Mouse (Mus musculus) granulocyte monocyte progenitor cell, adult 5-6 weeks (primary cell): Measurements from ENCODE around the gene Itln1. TPM values are rescaled to one million over a fixed set of nuclear protein-coding genes. Genes with fewer than 3 reads are reported as not detected.

Experiments
- ATAC-seq: replicated peaks from 2 replicates; pipeline ENCODE4 v1.8.0; 2016; ENCODE audit warnings: mild to moderate bottlenecking, moderate TSS enrichment, inconsistent platforms; ENCODE audit not compliant: poor library complexity, severe bottlenecking
- total RNA-seq, 2 experiments: library from RNA; stranded (forward) in 1 of 2; stranded (reverse) in 1 of 2; fragments of 200-712, 200-1000 nt in 1 of 2; fragments of >200 nt in 1 of 2; fragmentation: Nextera tagmentation in 1 of 2; gene quantifications; 2 replicates each; pipeline ENCODE4 v1.2.3; 2014 to 2017

Gene Itln1
- total RNA-seq (2014; fragmentation: Nextera tagmentation) (not detected in 2 replicates), total RNA-seq (2017) (not detected in 2 replicates)

DNA sequence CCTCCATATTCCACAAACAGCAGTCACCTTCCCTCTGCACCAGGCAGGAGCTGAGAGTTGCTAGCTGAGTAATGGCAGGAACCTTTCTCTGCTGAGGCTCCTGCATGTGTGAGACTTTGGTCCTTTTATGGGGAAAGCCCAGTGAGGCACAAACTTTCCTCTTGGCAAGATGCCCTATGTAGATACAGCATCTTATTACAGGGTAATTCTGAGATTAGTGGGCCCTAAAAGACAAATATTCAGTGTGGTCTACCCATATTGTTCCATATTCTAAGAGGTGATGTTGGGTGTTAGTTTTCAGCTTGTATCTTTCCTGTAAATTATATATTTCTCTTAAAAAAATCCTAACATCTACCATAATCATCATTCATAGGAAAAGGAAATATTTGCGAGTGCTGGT lies at the start of gene Itln1:
Gene Itln1 (minus strand): TSS at position 101 of the 400 bp plus-strand sequence.
- ATAC-seq, result no peak

DNA sequence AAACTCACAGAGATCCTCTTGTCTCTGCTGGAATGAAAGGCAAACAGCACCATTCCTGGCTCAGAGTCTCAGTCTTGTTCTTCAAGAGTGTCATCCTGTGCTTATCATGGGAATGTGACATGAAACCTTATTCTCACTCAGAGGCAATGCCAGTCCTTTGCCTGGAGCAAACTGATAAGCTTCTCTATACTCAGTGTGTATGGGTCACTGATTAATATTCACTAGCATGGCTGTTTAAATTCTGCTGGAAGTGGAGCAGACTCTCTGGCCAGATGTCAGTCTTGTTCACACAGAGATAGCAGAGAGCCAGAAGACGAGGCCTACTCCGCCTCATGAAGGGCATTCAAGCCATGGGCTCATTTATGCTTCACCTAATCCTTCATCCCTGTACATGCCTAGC lies 49.5 kb upstream of the Itln1 start:
- no peak for ATAC-seq

DNA sequence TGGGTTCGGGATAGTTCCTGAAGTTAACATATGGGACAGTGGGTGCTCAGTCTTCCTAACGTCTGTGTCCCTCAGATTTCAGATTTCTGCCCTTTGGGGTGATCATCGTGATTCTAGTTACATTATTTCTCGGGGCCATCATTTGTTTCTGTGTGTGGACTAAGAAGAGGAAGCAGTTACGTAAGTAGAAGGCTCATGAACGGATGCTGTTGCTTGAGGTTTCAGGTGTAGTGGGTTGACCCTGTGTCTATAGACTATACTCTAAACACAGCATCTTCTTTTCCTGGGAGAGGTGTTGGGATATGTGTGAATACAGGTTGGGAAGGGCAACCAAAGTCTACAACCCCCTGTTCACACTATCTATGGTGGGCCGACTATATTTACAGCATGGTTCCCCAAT lies 42.1 kb upstream of the Itln1 start:
- ATAC-seq, result peak; percentile 68

DNA sequence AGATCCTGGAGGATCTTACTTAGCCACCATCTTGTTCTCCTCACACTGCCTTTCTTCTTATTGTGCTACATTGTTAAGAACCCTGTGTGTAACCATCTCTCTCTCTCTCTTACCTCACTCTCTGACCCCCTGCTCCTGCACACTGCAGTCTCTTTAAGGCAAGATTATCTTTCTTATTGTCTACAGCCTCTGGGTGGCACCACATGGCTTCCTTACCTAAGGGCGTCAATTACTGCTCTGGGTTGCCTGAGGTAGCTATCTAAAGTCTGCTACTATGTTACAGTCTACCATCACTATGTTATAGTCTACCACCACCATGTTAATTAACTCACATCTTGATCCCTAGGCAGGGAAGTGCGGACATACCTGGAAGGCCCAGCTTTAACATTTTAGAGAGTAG lies 33.3 kb upstream of the Itln1 start:
- ATAC-seq, result no peak

DNA sequence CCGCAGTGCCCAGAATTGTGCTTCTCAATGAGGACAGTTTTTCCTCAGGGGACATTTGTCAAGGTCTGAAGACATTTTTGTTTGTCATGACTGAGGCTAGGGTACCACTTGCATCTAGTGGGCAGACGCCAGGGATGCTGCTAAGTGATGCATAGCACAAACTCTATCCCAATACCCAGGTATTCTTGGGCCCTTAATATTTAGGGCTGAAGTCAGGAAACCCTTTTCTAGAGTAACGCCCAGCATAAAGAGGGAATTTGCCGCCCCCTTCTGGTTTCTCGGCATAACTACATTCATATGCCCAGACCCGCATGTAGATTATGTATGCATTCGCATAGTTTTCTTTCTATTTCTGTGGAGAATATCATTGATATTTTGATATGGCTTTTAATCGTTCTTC lies 31.7 kb upstream of the Itln1 start:
- peak; percentile 57 for ATAC-seq

DNA sequence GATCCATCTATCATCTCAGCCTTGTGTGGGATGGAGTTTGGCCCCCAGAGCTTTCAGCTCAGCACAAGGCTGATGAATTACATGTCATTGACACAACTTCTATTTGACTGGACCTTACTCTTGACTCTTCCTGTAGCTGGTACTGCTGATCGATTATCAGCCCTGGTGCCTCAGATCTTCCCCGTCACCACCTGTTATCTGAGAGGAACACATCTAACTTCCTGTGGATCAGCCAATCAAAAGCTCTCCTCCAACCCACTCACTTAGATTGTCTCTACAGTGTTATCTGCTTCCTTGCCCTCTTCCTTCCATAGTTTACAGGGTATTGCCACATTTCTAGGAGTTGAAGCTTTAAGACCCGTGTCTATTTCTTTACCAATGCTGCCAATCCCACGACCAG lies 30.8 kb upstream of the Itln1 start:
- ATAC-seq, result no peak

DNA sequence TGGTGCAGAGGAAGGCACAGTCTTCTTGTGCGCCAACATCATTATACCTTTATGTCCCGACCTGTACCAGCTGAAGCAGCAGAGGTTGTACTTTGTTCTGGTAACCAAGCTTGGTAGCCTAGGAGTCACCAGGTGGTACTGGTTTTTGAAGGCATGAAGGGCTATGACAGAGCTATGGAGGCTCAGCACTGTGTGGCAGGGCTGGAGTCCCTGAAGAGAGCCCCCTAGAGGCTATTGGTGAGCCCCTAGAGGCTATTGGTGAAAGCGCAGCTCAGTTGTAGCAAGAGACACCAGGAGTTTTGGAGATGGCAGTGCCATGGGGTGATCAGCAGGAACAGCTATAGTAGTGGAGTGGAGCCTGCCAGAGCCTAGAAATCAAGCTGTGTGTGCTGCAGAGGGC lies 29.2 kb upstream of the Itln1 start:
- ATAC-seq, result peak; percentile 56

DNA sequence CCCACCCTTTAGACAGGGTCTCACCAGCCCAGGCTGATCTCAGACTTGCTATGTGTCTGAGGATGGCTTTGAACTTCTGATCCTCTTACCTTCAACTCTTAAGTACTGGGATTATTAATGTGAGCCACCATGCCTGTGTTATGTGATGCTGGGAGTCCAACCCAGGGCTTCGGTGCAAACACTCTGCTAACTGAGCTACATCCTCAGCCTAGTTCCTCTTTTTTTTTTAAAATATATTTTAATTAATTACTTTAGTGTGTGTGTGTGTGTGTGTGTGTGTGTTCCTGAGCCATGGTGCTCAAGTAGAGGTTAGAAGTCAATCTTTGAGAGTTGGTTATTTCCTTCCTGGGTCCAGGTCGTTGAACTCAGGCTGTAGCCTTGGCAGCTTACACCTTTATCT lies 27.9 kb upstream of the Itln1 start:
- no peak for ATAC-seq

DNA sequence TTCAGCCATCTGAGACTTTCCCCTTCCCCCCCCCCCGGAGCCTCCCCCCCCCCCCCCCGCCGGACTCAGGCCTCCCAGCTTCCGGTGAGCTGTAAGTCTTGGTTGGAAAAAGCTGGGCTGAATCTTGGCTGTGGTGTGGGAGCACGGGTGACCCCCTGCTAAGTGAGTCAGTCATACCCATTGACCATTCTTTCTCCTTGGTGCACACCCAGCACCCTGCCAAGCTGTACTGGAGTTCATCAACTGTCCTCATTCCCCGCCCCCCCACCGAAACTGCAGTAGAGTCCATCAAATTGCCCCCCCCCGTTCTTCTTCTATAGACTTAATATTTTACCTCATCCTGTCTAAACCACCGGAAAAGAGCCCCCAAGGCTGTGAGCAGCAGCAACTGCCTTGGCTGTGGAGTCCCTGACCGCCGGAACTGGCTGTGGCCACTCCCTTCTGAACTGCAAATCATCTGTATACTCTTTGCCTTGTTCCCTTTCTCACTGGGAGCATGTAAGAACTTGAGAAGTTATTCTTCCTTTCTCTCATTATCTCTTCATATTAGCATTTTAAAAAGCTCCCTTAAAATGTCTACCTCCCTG lies 26.6 kb upstream of the Itln1 start:
- ATAC-seq, result peak; percentile 36

DNA sequence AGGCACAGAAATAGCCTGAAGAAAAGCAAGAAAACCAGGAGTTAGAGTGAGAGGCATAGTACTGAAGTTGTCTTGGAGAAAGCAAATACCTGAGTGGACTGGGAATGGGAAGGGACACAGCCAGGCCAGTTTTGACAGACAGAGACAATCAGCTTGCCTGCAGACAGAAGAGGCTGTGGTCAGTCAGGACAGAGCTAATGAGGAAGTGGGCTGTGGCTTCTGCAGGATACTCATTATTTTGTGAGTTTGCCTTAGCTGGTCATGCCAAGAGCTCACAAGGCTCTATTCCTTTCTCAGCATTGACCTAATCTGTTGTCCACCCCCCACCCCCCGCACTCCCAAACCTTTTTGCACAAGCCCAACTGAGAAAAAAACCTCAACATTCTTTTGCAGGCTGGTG lies 26.1 kb upstream of the Itln1 start:
- ATAC-seq, result peak; percentile 51

DNA sequence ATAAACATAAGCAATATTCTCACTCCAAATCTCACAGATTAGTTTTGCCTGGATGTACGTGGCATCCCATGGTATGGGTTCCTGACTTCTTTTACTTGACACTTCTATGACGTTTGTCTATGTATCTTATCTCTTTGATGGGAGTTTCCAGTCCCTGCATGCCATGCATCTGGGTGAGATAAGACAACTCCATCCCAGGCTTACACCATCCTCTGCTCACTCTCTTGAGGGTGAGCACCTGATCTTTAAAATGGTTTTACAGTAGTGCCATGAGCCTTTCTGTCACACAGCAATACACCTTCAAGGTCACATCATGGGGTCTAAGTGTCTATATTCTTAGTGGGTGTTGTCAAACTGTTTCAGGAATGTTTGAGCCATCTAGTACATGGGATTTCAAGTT lies 25.2 kb upstream of the Itln1 start:
- ATAC-seq, result no peak

DNA sequence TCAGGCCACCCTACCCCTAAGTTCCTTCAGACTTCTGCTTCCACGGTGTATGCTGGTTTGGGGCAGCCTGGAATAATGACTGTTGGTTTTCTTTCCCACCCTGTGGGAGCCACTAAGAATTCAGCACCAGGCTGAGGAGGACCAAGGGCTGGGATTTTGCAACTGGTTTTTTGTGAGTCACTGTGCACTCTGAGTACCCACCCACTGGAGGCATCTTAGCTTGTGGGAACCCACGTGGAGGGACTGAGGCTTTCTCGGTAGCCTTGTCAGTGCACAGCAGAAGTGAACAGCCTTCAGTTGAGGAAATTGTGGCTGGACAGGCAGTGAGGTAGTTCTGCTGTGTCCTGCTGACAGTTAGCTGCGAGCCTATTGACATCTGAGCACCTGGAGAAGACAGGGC lies 23.8 kb upstream of the Itln1 start, which contains the start of gene Cd244a:
Gene Cd244a (plus strand): TSS at position 296 of the 400 bp plus-strand sequence.
- ATAC-seq, result peak; percentile 76

DNA sequence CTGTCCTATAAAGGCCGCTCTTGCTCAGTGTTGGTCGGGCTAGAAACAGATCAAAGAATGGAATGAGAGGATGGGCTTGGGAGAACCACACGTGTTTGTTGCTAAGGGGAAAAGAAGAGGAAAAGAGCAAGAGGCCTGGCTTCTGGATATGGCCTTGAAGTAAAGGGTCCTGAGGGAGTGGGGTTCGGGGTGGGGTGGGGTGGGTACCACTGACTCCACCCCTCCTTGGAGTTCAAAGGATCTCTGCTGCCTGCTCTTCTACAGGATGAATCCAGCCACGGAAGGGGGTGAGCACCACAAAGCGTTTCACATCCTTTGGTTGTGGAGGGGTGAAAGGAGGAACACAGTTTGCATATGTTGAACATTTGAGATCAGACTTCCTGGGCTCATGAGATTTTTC lies 23.3 kb upstream of the Itln1 start:
- no peak for ATAC-seq

DNA sequence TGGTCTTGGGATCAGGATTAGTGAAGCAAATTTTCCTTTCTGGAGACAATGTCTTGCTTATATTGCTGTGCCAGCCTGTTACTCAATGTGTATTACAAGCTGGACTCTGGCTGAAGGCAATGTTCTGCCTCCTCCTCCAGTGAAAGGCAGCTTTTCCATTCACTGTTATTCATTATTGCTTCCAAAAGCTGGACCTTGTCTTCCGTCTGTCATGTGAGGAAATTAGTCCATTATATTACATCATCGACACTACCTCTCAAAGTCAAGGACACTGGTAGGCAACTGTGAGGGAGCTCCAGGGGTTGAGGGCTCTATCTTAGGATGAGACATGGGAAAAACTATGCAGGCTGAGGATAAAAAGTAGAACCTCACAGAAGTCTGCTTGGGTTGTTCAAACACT lies 21.3 kb upstream of the Itln1 start:
- no peak for ATAC-seq

DNA sequence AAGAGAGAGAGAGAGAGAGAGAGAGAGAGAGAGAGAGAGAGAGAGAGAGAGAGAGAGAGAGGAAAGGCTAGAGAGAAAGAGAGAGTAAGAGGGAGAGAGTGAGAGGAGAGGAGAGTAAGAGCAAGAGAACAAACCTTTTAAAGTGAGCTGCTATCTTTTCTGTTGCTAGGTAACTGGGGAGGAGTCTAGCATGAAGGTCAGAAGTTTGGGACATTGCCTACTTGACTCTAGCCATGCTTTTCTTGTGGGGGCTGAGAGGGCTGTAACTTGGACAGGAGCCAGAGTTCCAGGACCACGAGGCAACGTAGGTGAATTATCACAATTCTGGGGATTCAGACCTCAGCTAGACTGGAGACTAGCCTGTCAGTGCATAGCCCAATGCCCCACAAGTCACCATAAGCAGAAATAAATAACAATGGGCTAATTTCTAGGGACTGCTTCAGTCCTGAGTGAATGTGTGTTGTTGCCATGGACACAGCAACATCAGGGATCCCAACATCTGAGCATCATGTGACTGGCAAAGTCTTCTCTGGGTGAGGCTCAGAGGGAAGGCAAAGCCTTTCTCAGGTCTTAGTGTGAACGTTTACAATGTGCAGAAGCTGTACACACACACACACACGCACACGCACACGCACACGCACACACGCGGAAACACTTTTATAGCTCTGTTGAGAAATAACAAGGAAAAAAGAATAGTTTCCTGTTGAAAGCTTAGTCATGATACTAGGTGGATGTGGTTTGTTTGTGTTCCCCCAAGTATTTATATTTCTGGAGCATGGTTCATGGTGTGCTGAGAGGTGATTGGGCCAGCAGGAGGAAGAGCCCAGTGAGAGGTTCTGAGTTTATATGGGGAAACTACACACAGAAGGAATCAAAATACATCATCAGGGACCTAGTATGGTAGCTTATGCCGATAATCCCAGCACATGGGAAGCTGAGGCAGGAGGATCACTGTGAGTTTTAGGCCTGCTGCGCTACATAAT lies 18.6 kb upstream of the Itln1 start:
- ATAC-seq, result peak; percentile 70

DNA sequence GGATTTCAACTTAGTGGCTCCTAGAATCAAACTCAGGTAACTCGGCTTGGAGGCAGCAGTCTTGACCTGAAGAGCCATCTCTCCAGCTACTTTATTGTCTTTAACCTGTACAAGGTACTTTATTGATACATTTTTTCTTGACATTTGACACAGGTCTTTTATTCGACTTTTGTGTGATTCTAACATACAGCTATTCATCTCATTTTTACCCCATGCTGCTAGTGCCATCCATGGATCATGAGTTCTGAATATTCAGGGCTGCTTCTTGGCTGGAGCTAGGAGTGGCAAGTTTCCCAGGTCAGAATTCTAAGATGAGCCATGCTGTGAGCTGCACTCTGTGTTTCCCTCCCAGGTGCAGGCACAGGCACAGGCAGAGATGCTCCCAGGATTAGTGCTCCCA lies 17.1 kb upstream of the Itln1 start:
- ATAC-seq, result no peak

DNA sequence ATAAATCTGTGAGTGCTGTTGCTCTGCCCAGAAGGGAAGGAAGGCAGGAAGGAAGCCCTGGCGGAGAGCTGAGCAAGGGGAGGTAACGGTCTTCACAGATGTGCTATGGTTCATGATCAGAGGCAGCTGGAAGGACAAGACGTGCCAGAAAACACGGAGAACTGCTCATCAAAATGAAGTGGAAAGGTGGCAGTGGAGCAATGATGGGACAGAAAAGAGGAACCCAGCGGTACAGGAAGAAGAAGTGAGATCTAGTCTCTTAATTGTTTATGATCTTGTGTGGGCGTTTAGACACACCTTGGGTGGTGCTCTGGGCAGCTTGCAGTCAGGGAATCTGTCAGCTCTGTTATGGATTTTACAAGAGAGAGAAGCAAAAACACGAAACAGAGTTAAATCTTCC lies 16.2 kb upstream of the Itln1 start:
- ATAC-seq, result peak; percentile 83

DNA sequence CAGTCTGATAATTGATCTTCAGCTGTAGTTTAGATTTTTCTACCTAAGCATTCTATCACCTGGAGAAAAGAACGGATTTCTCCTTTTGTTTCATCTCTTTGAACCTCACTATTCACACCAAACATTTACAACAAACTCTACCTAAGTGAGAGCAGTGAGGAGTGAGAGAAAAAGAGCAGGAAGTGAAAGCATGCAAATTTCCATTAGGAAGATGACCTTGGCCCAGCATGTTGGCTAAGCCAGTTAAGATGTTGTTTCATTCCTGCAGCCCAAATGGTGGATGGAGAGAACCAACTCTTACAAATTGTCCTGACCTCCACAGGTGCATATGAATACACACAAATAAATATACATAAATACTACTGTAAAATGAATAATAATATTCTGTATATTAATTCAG lies 5.6 kb upstream of the Itln1 start:
- ATAC-seq, result no peak

DNA sequence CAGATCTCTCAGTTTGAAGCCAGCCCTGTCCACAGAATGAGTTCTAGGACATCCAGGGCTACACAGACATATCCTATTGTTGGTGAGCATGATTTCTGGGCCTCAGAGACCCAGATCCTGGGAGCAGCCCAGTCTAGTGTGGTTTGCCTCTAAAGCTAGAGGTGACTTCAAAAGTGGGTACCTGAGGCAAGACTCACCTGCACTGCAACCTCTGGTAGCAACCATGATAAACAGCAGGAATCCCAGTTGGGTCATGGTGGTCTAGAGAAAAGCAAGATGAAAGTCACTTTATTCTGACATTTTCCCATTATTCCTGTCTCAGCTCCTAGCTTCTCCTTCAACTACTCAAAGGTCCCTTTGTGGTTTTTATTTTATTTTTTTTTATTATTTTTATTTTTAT lies 537 bp downstream of the Itln1 start:
- no peak for ATAC-seq

DNA sequence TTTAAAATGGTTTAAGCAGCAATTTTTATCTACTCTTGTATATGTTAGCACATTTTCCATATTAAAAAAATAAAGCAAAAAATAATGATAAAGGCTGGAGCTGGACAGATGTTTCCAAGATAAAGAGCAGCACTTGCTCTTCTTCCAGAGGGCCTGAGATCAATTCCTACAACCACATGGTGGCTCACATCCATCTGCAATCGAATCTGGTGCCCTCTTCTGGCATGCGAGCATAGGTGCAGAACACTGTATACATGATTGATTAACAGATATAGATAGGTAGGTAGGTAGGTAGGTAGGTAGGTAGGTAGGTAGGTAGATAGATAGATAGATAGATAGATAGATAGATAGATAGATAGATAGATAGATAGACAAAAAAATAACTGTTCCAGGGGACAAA lies 2.3 kb downstream of the Itln1 start:
- peak; percentile 67 for ATAC-seq

DNA sequence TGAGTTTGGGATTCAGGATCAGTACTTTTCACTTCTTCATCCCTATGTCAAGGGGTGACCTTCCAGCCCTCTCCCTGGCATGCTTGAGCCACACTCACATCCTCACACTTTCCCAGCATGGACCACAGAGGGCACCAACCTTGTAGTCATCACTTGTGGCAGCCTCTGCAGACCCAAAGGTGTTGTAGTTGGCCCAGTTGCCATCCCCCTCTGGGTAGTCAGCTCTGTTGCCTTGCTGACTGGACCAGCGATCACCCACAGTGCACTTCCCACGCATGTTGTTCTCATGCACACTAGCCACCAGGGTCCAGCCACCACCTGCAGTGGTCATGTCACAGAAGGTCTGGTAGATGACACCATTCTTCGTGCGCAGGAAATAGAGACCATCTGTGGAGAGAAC lies 3.7 kb downstream of the Itln1 start:
- no peak for ATAC-seq

DNA sequence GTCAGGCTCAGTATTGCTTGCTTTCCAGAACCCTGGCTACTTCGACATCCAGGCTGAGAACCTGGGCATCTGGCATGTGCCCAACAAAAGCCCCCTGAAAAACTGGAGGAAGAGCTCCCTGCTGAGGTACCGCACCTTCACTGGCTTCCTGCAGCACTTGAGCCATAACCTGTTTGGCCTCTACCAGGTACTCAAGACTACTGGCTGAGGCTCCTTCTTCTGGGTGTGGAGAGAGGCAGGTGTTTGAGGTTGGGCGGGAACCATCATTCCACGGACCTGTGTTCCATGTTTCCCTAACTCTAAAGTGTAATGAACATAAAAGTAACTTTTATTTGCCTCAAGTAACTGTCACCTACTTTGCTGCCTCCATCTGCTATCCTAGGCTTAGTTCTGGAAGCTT lies 19.5 kb downstream of the Itln1 start:
- ATAC-seq, result no peak
